Mouse (Mus musculus) urinary bladder, postnatal 10 days (tissue): Measurements from ENCODE around the gene Gspt1.
"Not testable (repeated sequence)": the region's sequence is repeated elsewhere in the genome, so short reads cannot be mapped to it uniquely, and the experiment has no call there.

ENCODE experiments used
- DNase-seq: peaks from one replicate; pipeline ENCODE4 v3.0.0; 2022; ENCODE audit warnings: low spot score

Gene Gspt1

GRCm38 (mm10) chr16:11253898-11254722 lies at the start of gene Gspt1:
Gene Gspt1 (minus strand): TSS chr16:11254325.
- peak; percentile 94 for DNase-seq

GRCm38 (mm10) chr16:11303741-11304140 lies 49.6 kb upstream of the Gspt1 start:
- no peak for DNase-seq

- DNase-seq = not testable (repeated sequence)
Measured at GRCm38 (mm10) chr16:11297700-11298099, 43.6 kb upstream of the Gspt1 start.

- DNase-seq = not testable (repeated sequence)
Measured at GRCm38 (mm10) chr16:11295583-11295982, 41.5 kb upstream of the Gspt1 start.

GRCm38 (mm10) chr16:11288873-11289272 lies 34.7 kb upstream of the Gspt1 start:
- DNase-seq = not testable (repeated sequence)

- DNase-seq = no peak
Measured at GRCm38 (mm10) chr16:11285949-11286348, 31.8 kb upstream of the Gspt1 start.

GRCm38 (mm10) chr16:11284881-11285280 lies 30.8 kb upstream of the Gspt1 start:
- no peak for DNase-seq

- DNase-seq = no peak
Measured at GRCm38 (mm10) chr16:11282655-11283232, 28.6 kb upstream of the Gspt1 start.

- no peak for DNase-seq
Measured at GRCm38 (mm10) chr16:11278778-11279177, 24.7 kb upstream of the Gspt1 start.

GRCm38 (mm10) chr16:11276888-11277287 lies 22.8 kb upstream of the Gspt1 start:
- DNase-seq = no peak

- no peak for DNase-seq
Measured at GRCm38 (mm10) chr16:11271073-11271472, 16.9 kb upstream of the Gspt1 start.

GRCm38 (mm10) chr16:11270642-11271041 lies 16.5 kb upstream of the Gspt1 start:
- DNase-seq = no peak

GRCm38 (mm10) chr16:11269808-11270207 lies 15.7 kb upstream of the Gspt1 start:
- no peak for DNase-seq

- DNase-seq = no peak
Measured at GRCm38 (mm10) chr16:11266556-11266955, 12.4 kb upstream of the Gspt1 start.

- DNase-seq = no peak
Measured at GRCm38 (mm10) chr16:11263266-11263665, 9.1 kb upstream of the Gspt1 start.

- DNase-seq = no peak
Measured at GRCm38 (mm10) chr16:11254723-11255164, 619 bp upstream of the Gspt1 start.

- peak; percentile 20 for DNase-seq
Measured at GRCm38 (mm10) chr16:11253065-11253831, 877 bp downstream of the Gspt1 start.

- DNase-seq = no peak
Measured at GRCm38 (mm10) chr16:11247791-11248190, 6.3 kb downstream of the Gspt1 start.

- no peak for DNase-seq
Measured at GRCm38 (mm10) chr16:11245767-11246166, 8.4 kb downstream of the Gspt1 start.

- DNase-seq = no peak
Measured at GRCm38 (mm10) chr16:11242401-11242800, 11.7 kb downstream of the Gspt1 start.

- DNase-seq = no peak
Measured at GRCm38 (mm10) chr16:11217801-11218200, 36.3 kb downstream of the Gspt1 start.

- no peak for DNase-seq
Measured at GRCm38 (mm10) chr16:11203600-11204390, 50.3 kb downstream of the Gspt1 start.
